In the genomic region with DNA sequence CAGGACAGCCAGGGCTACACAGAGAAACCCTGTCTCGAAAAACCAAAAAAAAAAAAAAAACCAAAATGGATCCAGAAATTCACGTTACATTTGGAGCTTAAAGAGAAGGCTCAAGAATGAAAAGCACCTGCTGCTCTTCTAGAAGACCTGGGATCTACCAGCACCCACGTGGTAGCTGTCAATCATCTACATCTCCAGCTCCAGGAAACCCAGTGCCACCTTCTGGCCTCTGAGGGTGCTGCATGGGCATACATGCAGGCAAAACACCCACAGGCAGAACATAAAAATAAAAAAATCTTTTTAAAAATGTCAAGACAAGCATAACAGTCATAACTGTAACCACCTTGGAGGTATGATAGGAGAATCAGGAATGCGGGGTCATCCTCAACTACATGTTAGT, we compare ENCODE assay signal across 9 mouse cellular contexts. TPM values are rescaled to one million over a fixed set of nuclear protein-coding genes. Genes with fewer than 3 reads are reported as not detected.
A peak's percentile ranks its signal among the peaks of the same experiment; 100 is the strongest.
DNase-seq lines count a peak whose midpoint lies in the region; ATAC-seq lines count a peak whose summit lies in the region.
"Had no signal": no experiment of that assay in that cellular context is flagged by ENCODE, and none has a peak within 500 bp of the region (broad histone marks: within the 10 kb centered on the region; RNA-seq: fewer than 3 reads in every experiment).

No protein-coding gene starts in this region.

- peak; percentile 79 for DNase-seq in kidney, adult 11 months
- DNase-seq in CD4-positive helper T cell, adult 2 months (ENCODE audit: low read depth, low spot score), result peak; percentile 79
- peak; percentile 70 for DNase-seq in NIH3T3 (ENCODE audit: low read depth)
- peak; percentile 78 to 91 for DNase-seq in kidney, adult 8-10 months
- peak; percentile 85 for DNase-seq in thymus, postnatal 14 days

- H3K9ac ChIP-seq in kidney, embryonic 14.5 days (ENCODE audit: low read depth, low read length), result no peak overlapping the region
- H3K9ac ChIP-seq: embryonic facial prominence, embryonic 15.5 days had no signal

- no peaks in the 10 kb centered on the region for H3K36me3 ChIP-seq in kidney, embryonic 14.5 days (ENCODE audit: control insufficient read depth, insufficient read depth, low read length)
- H3K36me3 ChIP-seq: embryonic facial prominence, embryonic 15.5 days had no signal

- no peaks in the 10 kb centered on the region for H3K27me3 ChIP-seq in kidney, embryonic 14.5 days (ENCODE audit: control insufficient read depth, insufficient read depth, low read length)
- H3K27me3 ChIP-seq: embryonic facial prominence, embryonic 15.5 days had no signal

- no peak overlapping the region for H3K4me3 ChIP-seq in kidney, embryonic 14.5 days (ENCODE audit: low read length)
- H3K4me3 ChIP-seq: embryonic facial prominence, embryonic 15.5 days had no signal

- 53% methylated on average over 4 of the region's 4 CpGs for WGBS in kidney, embryonic 14.5 days

- H3K4me1 ChIP-seq in kidney, embryonic 14.5 days (ENCODE audit: control insufficient read depth, insufficient read depth, low read length), result peaks cover 4% of the 10 kb centered on the region; the same call in 1 of the 2 replicates

- no peak overlapping the region for H3K4me2 ChIP-seq in kidney, embryonic 14.5 days (replicated peaks; ENCODE audit: low read depth, low read length)
- H3K4me2 ChIP-seq: embryonic facial prominence, embryonic 15.5 days had no signal

- H3K9me3 ChIP-seq in kidney, embryonic 14.5 days (ENCODE audit: control insufficient read depth, low read length), result no peaks in the 10 kb centered on the region
- H3K9me3 ChIP-seq: embryonic facial prominence, embryonic 15.5 days had no signal

- ATAC-seq in kidney, embryonic 14.5 days (ENCODE audit: low FRiP score, low TSS enrichment), result no peak
- ATAC-seq in megakaryocyte, adult 5-6 weeks (ENCODE audit: poor library complexity, severe bottlenecking), result peak; percentile 51
- no peak for ATAC-seq in erythroid progenitor cell, adult 5-6 weeks (replicated peaks; ENCODE audit: low FRiP score, poor library complexity, severe bottlenecking)

- no peak overlapping the region for H3K27ac ChIP-seq in kidney, embryonic 14.5 days (ENCODE audit: low read depth, low read length)
- H3K27ac ChIP-seq: embryonic facial prominence, embryonic 15.5 days had no signal

RNA-seq across cellular contexts. Expression of a gene that starts 4.5 kb away (rescaled TPM):
- polyA plus RNA-seq in kidney, embryonic 14.5 days (2014; fragmentation: Nextera tagmentation; extraction: Ambion mirVana), result 16.0 and 40.3 TPM in 2 replicates
- total RNA-seq in megakaryocyte, adult 5-6 weeks (2015), result 12.6 and 16.6 TPM in 2 replicates
- 8.8 and 14.4 TPM in 2 replicates for total RNA-seq in megakaryocyte, adult 5-6 weeks (2017)
- 10.8 and 10.9 TPM in 2 replicates for total RNA-seq in erythroid progenitor cell, adult 5-6 weeks (2015; ENCODE audit: low replicate concordance)
- total RNA-seq in erythroid progenitor cell, adult 5-6 weeks (2017; ENCODE audit: low replicate concordance), result 6.4 and 6.8 TPM in 2 replicates

RNA-seq across cellular contexts. Expression of a gene that starts 47.3 kb away (rescaled TPM):
- 35.4 and 43.0 TPM in 2 replicates for polyA plus RNA-seq in kidney, embryonic 14.5 days (2014; fragmentation: Nextera tagmentation; extraction: Ambion mirVana)
- total RNA-seq in megakaryocyte, adult 5-6 weeks (2015), result 797 and 809 TPM in 2 replicates
- total RNA-seq in megakaryocyte, adult 5-6 weeks (2017), result 623 and 641 TPM in 2 replicates
- total RNA-seq in erythroid progenitor cell, adult 5-6 weeks (2015; ENCODE audit: low replicate concordance), result 1,699 and 1,907 TPM in 2 replicates
- 1,512 and 2,069 TPM in 2 replicates for total RNA-seq in erythroid progenitor cell, adult 5-6 weeks (2017; ENCODE audit: low replicate concordance)
